Mouse (Mus musculus): Measurements from ENCODE around the gene Gria2.

Gene Gria2

GRCm38 (mm10) chr3:80776628-80777027 lies 26.0 kb downstream of the Gria2 start:
- DNase-seq (ENCODE audit: low read depth, low spot score), result no peak

DNA sequence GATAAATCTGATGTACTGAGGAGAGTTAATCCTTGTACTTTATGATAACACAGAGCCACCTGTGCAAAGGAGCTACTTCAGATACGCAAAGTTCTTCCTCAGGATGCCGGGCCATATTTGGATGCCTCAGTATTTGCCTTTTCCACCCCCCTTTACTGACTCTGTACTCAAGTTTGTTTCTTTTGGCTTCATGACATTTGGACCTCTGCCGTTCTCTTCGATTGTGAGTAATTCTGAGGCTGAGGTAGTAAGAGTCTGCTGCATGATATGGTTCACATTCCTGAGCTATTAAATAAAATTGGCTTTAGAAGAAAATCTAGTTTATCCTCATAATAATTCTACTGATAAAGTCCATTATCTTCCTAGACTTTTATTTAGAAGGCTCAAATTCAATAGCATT lies 26.7 kb downstream of the Gria2 start:
- no peak for DNase-seq (ENCODE audit: low read depth, low spot score)

DNA sequence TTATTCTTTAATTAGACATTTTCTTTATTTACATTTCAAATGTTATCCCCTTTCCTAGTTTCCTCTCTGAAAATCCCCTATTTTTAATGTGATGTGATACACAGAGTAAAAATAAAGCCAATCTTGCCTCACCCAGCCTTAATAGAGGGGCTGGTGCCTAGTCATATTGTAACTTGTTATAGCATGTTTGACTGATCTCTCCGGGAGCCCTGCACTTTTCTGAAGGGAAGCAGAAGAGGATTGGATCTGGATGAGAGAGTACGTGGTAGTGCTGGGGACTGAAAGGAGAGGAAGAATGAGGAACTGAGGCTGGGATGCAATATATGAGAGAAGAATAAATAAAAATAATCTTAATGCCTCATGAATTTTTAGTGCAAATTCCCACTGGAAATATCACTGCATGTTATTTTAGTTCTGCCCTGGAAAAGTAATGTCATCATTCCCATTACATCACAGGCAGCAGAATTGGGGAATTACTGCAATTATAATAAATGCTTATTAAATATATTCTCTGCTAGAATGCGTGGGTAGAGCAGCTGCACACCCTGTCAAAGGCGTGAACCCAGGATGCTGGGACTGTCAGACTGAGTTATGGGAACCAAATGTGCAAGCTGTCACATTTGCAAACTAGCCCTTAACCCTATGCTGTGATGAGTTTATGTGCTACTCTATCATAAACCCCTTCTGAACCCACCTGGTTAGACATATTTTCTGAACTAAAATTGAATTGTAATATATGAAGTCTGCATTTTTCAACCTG lies 28.4 kb downstream of the Gria2 start:
- DNase-seq (ENCODE audit: low read depth, low spot score), result no peak

- no peak for DNase-seq (ENCODE audit: low read depth, low spot score)
Measured at GRCm38 (mm10) chr3:80773232-80773631, 29.4 kb downstream of the Gria2 start.

- DNase-seq (ENCODE audit: low read depth, low spot score), result no peak
Measured at GRCm38 (mm10) chr3:80769506-80770235, 33.0 kb downstream of the Gria2 start.

GRCm38 (mm10) chr3:80758955-80759354 lies 43.7 kb downstream of the Gria2 start:
- DNase-seq (ENCODE audit: low read depth, low spot score), result no peak

DNA sequence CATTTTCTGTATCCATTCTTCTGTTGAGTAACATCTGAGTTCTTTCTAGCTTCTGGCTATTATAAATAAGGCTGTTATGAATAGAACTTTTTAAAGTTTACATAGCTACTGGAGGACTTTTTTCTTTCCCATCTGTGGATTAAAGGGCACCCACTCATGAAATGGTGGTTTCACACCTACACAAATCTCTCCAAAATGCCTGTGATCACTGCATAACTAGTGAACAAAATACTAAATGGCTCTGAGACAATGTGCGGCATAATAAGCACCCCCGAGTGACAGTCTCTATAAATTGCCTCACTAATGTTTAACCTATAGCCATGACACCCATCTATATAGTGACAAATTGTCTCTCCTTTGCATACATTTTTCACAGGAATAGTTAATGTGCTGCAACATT lies 44.3 kb downstream of the Gria2 start:
- DNase-seq (ENCODE audit: low read depth, low spot score), result no peak

DNA sequence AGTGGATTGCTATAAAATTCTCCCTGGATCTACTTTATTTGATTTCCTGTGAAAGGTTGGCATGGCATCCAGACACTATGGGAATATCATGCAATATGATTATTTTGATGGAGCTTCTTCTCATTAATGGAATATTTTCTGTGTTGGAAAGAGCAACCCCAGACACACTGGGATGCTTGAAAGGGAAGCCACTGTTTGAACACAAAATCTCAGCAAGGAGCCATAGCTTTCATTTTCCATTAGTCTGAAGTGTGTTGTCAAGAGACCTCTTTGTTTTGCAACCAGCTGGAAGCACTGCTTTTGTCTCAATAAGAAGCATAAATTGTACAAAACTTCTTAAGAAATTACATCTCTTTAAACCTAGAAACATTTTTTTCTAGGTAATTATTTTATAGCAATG lies 51.8 kb downstream of the Gria2 start:
- DNase-seq (ENCODE audit: low read depth, low spot score), result no peak

- no peak for DNase-seq (ENCODE audit: low read depth, low spot score)
Measured at GRCm38 (mm10) chr3:80725205-80725604, 77.4 kb downstream of the Gria2 start.

GRCm38 (mm10) chr3:80713123-80713522 lies 89.5 kb downstream of the Gria2 start:
- DNase-seq (ENCODE audit: low read depth, low spot score), result no peak

- no peak for DNase-seq (ENCODE audit: low read depth, low spot score)
Measured at GRCm38 (mm10) chr3:80708992-80709391, 93.6 kb downstream of the Gria2 start.

- no peak for DNase-seq (ENCODE audit: low read depth, low spot score)
Measured at GRCm38 (mm10) chr3:80702173-80702572, 100.5 kb downstream of the Gria2 start.

- no peak for DNase-seq (ENCODE audit: low read depth, low spot score)
Measured at GRCm38 (mm10) chr3:80697523-80697922, 105.1 kb downstream of the Gria2 start.

GRCm38 (mm10) chr3:80694965-80695364 lies 107.7 kb downstream of the Gria2 start:
- DNase-seq (ENCODE audit: low read depth, low spot score), result no peak

- no peak for DNase-seq (ENCODE audit: low read depth, low spot score)
Measured at GRCm38 (mm10) chr3:80665105-80665504, 137.5 kb downstream of the Gria2 start.

DNA sequence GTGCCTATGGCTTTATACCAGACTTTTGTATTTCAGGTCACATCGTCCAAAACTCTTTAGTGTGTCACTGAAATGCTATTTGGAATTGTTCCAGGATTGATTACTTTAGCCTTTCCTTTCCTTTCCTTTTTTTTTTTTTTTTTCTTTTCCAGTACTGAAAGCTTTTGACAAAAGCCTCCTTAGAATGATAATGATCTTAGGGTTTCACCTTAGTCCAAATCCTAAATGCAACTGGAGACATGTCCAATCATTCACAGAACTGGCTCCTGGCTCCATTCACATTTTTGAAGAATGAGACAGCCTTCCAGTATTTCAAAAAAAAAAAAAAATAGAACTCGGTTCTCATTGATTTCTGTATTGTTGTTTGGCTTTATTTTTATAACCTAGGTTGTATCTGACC lies 139.3 kb downstream of the Gria2 start:
- DNase-seq (ENCODE audit: low read depth, low spot score), result no peak

- DNase-seq (ENCODE audit: low read depth, low spot score), result no peak
Measured at GRCm38 (mm10) chr3:80661838-80662237, 140.8 kb downstream of the Gria2 start.

- DNase-seq (ENCODE audit: low read depth, low spot score), result no peak
Measured at GRCm38 (mm10) chr3:80652213-80652612, 150.4 kb downstream of the Gria2 start.

Data from CD4-positive helper T cell, adult 2 months (primary cell).